Mouse (Mus musculus) MEL (cell line): ENCODE measurements around the gene Khdrbs2. TPM values are rescaled to one million over a fixed set of nuclear protein-coding genes. Genes with fewer than 3 reads are reported as not detected.

Experiments used
- DNase-seq: peaks from one replicate; pipeline ENCODE4 v3.0.0; 2011; ENCODE audit warnings: low read depth, low spot score
- H3K27ac ChIP-seq: 2 replicates; pipeline ENCODE4 v1.5.1; 2012; ENCODE audit warnings: low read depth, mild to moderate bottlenecking, control low read depth, low read length, moderate library complexity; ENCODE audit not compliant: control insufficient read depth
- H3K27me3 ChIP-seq, 2 experiments: fragments of 150-350 bp in 1 of 2; sonication (generic) in 1 of 2; 2 replicates each; pipeline ENCODE4 v1.6.1; 2012; ENCODE audit warnings: low read length in 2 of 2, mild to moderate bottlenecking in 2 of 2, improper control_type of control experiment in 1 of 2, moderate library complexity in 1 of 2; ENCODE audit not compliant: insufficient read depth in 2 of 2, control insufficient read depth in 1 of 2
- H3K36me3 ChIP-seq, 2 experiments: 2 replicates each; pipeline ENCODE4 v1.6.1; 2012 to 2014; ENCODE audit warnings: low read length in 2 of 2, improper control_type of control experiment in 1 of 2, inconsistent platforms in 1 of 2, mild to moderate bottlenecking in 1 of 2; ENCODE audit not compliant: insufficient read depth in 2 of 2, control insufficient read depth in 1 of 2
- H3K4me1 ChIP-seq, 2 experiments: fragments of 150-350 bp in 1 of 2; sonication (generic) in 1 of 2; 2 replicates each; pipeline ENCODE4 v1.6.1; 2012; ENCODE audit warnings: low read length in 2 of 2, improper control_type of control experiment in 1 of 2, mild to moderate bottlenecking in 1 of 2; ENCODE audit not compliant: insufficient read depth in 2 of 2, control insufficient read depth in 1 of 2
- H3K4me3 ChIP-seq, 2 experiments: fragments of 150-350 bp in 1 of 2; sonication (generic) in 1 of 2; 2 replicates each; pipeline ENCODE4 v1.5.1; 2012; ENCODE audit warnings: low read depth in 2 of 2, low read length in 2 of 2, mild to moderate bottlenecking in 2 of 2, moderate library complexity in 2 of 2, control low read depth in 1 of 2, improper control_type of control experiment in 1 of 2; ENCODE audit not compliant: control insufficient read depth in 1 of 2, insufficient read depth in 1 of 2
- H3K79me2 ChIP-seq: 2 replicates; pipeline ENCODE4 v1.6.1; 2012; ENCODE audit warnings: mild to moderate bottlenecking, low read length, moderate library complexity; ENCODE audit not compliant: control insufficient read depth, poor library complexity, insufficient read depth
- H3K9ac ChIP-seq: 2 replicates; pipeline ENCODE4 v1.6.1; 2012; ENCODE audit warnings: low read depth, mild to moderate bottlenecking, control low read depth, low read length, moderate library complexity; ENCODE audit not compliant: control insufficient read depth, poor library complexity, severe bottlenecking
- H3K9me3 ChIP-seq: fragments of 150-350 bp; sonication (generic); replicated peaks from 2 replicates; pipeline ENCODE4 v1.6.1; 2012; ENCODE audit warnings: mild to moderate bottlenecking, low read length, improper control_type of control experiment, moderate library complexity; ENCODE audit not compliant: insufficient read depth
- CHD2 ChIP-seq: IDR thresholded peaks from 2 replicates; pipeline ENCODE4 v1.6.1; 2011; ENCODE audit warnings: low read length, improper control_type of control experiment
- E2F4 ChIP-seq: IDR thresholded peaks from 2 replicates; pipeline ENCODE4 v1.6.1; 2011; ENCODE audit warnings: low read depth, low read length, improper control_type of control experiment, borderline replicate concordance
- EP300 ChIP-seq, 2 experiments: IDR thresholded peaks; 2 replicates each; pipeline ENCODE4 v1.6.1; 2011; ENCODE audit warnings: improper control_type of control experiment in 2 of 2, low read length in 2 of 2, low read depth in 1 of 2, mild to moderate bottlenecking in 1 of 2
- ETS1 ChIP-seq: IDR thresholded peaks from 2 replicates; pipeline ENCODE4 v1.6.1; 2012; ENCODE audit warnings: low read depth, mild to moderate bottlenecking, inconsistent platforms, low read length, improper control_type of control experiment, moderate library complexity
- GABPA ChIP-seq: IDR thresholded peaks from 2 replicates; pipeline ENCODE4 v1.6.1; 2012; ENCODE audit warnings: low read depth, mild to moderate bottlenecking, inconsistent platforms, low read length, improper control_type of control experiment, moderate library complexity
- HCFC1 ChIP-seq: IDR thresholded peaks from 2 replicates; pipeline ENCODE4 v1.6.1; 2012; ENCODE audit warnings: low read depth, mild to moderate bottlenecking, inconsistent platforms, low read length, improper control_type of control experiment, moderate library complexity
- KAT2A ChIP-seq: conservative IDR thresholded peaks from 2 replicates; pipeline ENCODE4 v1.6.1; 2012; ENCODE audit warnings: low read depth, low read length, improper control_type of control experiment, inconsistent platforms
- MEF2A ChIP-seq: IDR thresholded peaks from 2 replicates; pipeline ENCODE4 v1.6.1; 2014; ENCODE audit warnings: low read depth, mild to moderate bottlenecking, inconsistent platforms, low read length, improper control_type of control experiment; ENCODE audit not compliant: poor library complexity, insufficient replicate concordance, severe bottlenecking; ENCODE audit errors: extremely low read depth
- POLR2A ChIP-seq, 2 experiments: IDR thresholded peaks; 2 replicates each; pipeline ENCODE4 v1.6.1; 2011 to 2012; ENCODE audit warnings: low read length in 2 of 2, mild to moderate bottlenecking in 2 of 2, control low read depth in 1 of 2, improper control_type of control experiment in 1 of 2, low read depth in 1 of 2, moderate library complexity in 1 of 2; ENCODE audit not compliant: control insufficient read depth in 1 of 2, insufficient read depth in 1 of 2, poor library complexity in 1 of 2
- POLR2AphosphoS5 ChIP-seq: IDR thresholded peaks from 2 replicates; pipeline ENCODE4 v1.6.1; 2012; ENCODE audit warnings: low read depth, borderline replicate concordance, mild to moderate bottlenecking, inconsistent platforms, low read length, moderate library complexity, mixed read lengths
- RAD21 ChIP-seq: IDR thresholded peaks from 2 replicates; pipeline ENCODE4 v1.6.1; 2011; ENCODE audit warnings: mild to moderate bottlenecking, low read depth, low read length, improper control_type of control experiment
- SIN3A ChIP-seq: IDR thresholded peaks from 2 replicates; pipeline ENCODE4 v1.6.1; 2012; ENCODE audit warnings: low read length, improper control_type of control experiment, inconsistent platforms
- TAL1 ChIP-seq: IDR thresholded peaks from 2 replicates; pipeline ENCODE4 v1.6.1; 2012; ENCODE audit warnings: mild to moderate bottlenecking, inconsistent platforms, low read length, moderate library complexity, mixed read lengths
- TCF12 ChIP-seq: IDR thresholded peaks from 2 replicates; pipeline ENCODE4 v1.6.1; 2014; ENCODE audit warnings: low read depth, mild to moderate bottlenecking, inconsistent platforms, low read length, improper control_type of control experiment, moderate library complexity
- UBTF ChIP-seq: IDR thresholded peaks from 2 replicates; pipeline ENCODE4 v1.6.1; 2012; ENCODE audit warnings: low read depth, mild to moderate bottlenecking, inconsistent platforms, low read length, improper control_type of control experiment, moderate library complexity, borderline replicate concordance; ENCODE audit not compliant: insufficient read depth
- ZC3H11A ChIP-seq: IDR thresholded peaks from 2 replicates; pipeline ENCODE4 v1.6.1; 2012; ENCODE audit warnings: low read depth, mild to moderate bottlenecking, inconsistent platforms, low read length, improper control_type of control experiment
- ZKSCAN1 ChIP-seq: IDR thresholded peaks from 2 replicates; pipeline ENCODE4 v1.6.1; 2012; ENCODE audit warnings: low read depth, mild to moderate bottlenecking, inconsistent platforms, low read length, improper control_type of control experiment, moderate library complexity
- ZNF384 ChIP-seq: IDR thresholded peaks from 2 replicates; pipeline ENCODE4 v1.6.1; 2012; ENCODE audit warnings: low read depth, mild to moderate bottlenecking, inconsistent platforms, low read length, improper control_type of control experiment
- polyA plus RNA-seq, 2 experiments: library from polyadenylated mRNA; stranded (reverse) in 1 of 2; unstranded in 1 of 2; fragments of >175 nt in 1 of 2; fragments of >200 nt in 1 of 2; gene quantifications; 2 replicates each; pipeline versions ENCODE4 v1.2.1 to v1.2.4; 2012; ENCODE audit warnings: low replicate concordance in 2 of 2, low read depth in 1 of 2; ENCODE audit not compliant: insufficient read length in 2 of 2, insufficient read depth in 1 of 2, missing spikeins in 1 of 2
- total RNA-seq: library from RNA; depleted of rRNA; stranded (reverse); fragments of 300-350 nt; gene quantifications from 2 replicates; pipeline ENCODE4 v1.2.3, GENCODE M21; 2012

Gene Khdrbs2
- total and polyA plus RNA-seq, 3 experiments, result not detected

DNA sequence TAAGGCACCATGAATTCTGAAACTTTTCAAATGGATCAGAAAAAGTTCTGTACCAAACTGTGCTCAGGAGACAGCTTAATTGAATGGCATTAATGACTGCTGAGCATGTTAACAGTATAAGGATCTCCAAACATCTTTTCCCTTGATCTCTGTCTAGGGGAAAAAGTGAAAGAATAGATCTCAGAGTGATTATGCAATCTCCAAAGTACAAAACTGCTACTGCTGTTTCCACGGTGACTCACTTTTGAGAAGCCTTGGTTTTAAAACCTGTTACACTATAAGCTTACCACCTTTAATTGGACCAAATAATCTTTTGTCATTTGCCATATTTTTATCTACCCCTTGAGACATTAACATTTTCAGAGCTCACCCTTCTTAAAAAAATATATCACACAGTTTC, 453.5 kb downstream of the Khdrbs2 start:
- Histone ChIP-seq H3K27ac (no peak overlapping the region), H3K4me1 (no peaks in the 10 kb centered on the region), H3K27me3 (no peaks in the 10 kb centered on the region), H3K4me3 (no peak overlapping the region), H3K36me3 (no peaks in the 10 kb centered on the region), H3K9ac (no peak overlapping the region), H3K79me2 (no peaks in the 10 kb centered on the region), H3K9me3 (no peaks in the 10 kb centered on the region)
- TF ChIP-seq HCFC1, result no peak
- TF ChIP-seq GABPA, result no peak
- no peak for TF ChIP-seq ETS1
- TF ChIP-seq RAD21, result no peak
- DNase-seq, result no peak

GRCm38 (mm10) chr1:32632415-32633354, 460.2 kb downstream of the Khdrbs2 start:
- DNase-seq, result no peak
- Histone ChIP-seq H3K9ac (no peak overlapping the region), H3K9me3 (no peaks in the 10 kb centered on the region), H3K4me1 (no peaks in the 10 kb centered on the region), H3K36me3 (no peaks in the 10 kb centered on the region), H3K4me3 (no peak overlapping the region), H3K27me3 (no peaks in the 10 kb centered on the region), H3K27ac (no peak overlapping the region), H3K79me2 (no peaks in the 10 kb centered on the region)
- TF ChIP-seq EP300 (IDR thresholded peaks at IDR 0.05; ENCODE audit: low read depth in 1 of 2, low read length in 2 of 2), result no peak
- TF ChIP-seq TCF12, result no peak
- TF ChIP-seq ETS1, result no peak
- no peak for TF ChIP-seq POLR2AphosphoS5
- TF ChIP-seq CHD2, result no peak
- no peak for TF ChIP-seq HCFC1
- no peak for TF ChIP-seq ZNF384
- no peak for TF ChIP-seq POLR2A (IDR thresholded peaks at IDR 0.05; ENCODE audit: control insufficient read depth in 1 of 2, insufficient read depth in 1 of 2, low read depth in 1 of 2, low read length in 2 of 2, poor library complexity in 1 of 2)
- no peak for TF ChIP-seq KAT2A
- TF ChIP-seq UBTF, result no peak
- no peak for TF ChIP-seq MEF2A
- TF ChIP-seq SIN3A, result no peak
- no peak for TF ChIP-seq ZKSCAN1
- TF ChIP-seq ZC3H11A, result no peak
- no peak for TF ChIP-seq E2F4
- TF ChIP-seq TAL1, result no peak
- no peak for TF ChIP-seq RAD21
